Mouse (Mus musculus): Measurements from ENCODE around the gene Urm1.
"Not testable (repeated sequence)": the region's sequence is repeated elsewhere in the genome, so short reads cannot be mapped to it uniquely, and the experiment has no call there.

Urm1 gene

DNA sequence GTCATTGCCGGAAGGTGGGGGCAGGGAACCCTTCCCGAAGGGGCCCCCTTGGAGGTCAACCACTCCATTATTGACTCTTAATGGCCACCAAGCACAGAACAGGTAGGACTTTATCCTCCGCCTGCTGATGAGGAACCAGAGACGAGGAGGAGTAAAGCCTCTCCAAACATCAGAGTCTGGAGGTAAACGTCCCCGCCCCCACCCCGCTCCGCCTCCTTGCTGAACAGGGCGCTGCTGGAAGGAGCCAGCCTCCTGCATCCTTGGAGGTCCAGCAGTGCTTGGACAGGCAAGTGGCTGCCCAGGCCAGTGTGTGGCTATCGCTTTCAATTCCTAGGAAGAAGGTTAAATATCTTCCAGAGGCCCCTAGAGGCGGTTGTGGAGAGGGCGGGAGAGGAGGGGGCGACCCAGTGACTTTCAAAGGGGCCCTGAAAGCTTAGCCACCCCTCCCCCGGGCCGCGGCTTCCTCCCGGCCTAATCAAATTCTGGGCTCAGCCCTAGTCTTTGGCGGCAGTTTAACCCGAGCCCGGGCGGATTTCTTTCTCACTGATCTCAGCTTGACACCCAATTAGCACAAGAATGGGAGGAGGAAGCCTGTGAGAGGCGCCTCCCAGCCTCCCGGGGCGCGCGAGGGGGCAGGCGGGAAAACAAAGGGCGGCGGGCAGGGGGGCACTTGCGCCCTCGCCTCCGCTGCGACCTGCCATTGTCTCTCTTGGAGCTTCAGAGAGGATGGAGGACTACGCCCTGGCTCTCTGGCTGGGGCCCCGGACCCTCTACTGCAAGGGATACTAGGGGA is at the start of gene Urm1:
Gene Urm1, plus strand, starts transcription at position 51 of the 793 bp plus-strand sequence.
- DNase-seq (ENCODE audit: low read depth, low spot score), result no peak

DNA sequence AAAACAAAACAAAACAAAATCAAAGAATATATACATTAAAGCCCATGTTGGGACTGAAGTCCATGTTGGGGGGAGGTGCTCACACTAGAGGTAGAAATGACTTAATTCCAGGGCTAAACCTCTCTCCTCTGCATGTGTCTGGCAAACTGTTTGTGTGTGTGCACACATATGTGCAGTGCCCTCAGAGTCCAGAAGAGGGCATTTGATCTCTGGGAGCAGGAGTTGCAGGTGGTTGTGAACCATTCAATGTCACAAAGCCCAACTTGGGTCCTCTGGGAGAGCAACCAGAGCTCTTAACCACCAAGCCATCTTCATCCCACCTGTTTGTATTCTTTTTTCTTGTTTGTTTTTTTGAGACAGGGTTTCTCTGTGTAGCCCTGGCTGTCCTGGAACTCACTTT is 49.7 kb upstream of the Urm1 start:
- no peak for DNase-seq (ENCODE audit: low read depth, low spot score)

DNA sequence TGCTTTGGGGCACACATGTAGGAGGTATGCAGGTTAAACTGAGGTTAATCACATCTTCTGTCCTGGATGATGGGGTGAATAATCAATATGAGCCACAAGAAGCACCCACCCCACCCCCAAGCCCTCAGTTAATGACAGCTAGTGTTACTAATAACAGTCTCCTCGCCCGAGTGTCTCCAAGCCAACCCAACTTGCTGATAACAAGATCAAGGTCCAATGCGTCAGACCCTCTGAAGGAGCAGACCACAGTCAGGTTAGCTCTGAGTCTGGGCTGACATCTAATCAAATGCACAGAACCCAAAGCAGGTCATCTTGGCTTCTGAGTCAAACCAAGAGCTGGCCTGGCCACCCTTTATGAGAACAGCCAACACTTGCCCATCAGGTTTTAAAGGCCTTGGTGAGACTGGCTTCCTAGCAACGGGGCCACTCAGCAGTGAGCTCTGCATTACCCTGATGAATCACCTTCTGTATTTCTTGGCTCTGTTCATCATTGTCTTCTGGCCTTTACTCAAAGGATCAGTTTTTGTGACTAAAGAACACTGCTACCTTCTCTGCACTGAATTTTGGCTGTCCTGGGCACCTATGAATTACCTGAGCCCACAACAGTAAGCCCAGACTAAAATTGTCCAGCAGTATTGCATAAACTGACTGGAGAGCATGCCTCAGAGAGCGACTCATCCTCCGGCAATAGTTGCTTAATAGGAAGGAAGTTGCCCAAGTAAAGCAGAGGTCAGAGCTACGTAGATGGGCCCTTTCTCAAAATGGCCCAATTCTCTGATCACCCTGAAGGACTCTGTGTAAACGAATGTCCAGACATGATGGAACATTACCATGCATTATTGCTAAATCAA is 48.0 kb upstream of the Urm1 start:
- DNase-seq (ENCODE audit: low read depth, low spot score), result no peak

DNA sequence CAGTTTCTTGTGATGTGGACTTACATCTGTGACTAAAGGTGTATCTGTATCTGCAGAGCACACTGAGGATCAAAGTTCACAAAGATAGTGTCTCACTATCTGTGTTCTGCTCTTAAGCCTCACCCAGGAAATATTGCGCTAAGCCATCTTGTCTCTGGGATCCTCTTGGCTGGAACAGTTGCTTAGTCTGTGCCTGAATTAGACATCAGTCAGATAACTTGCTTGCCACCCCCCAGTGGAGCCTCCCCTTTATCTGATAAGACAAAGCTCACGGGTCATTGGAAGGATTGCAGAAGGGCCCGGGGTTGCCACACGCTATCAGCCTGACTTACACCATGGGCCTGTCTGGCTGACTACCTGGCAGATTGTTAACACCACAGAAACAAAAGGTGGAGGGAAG is 46.6 kb upstream of the Urm1 start:
- no peak for DNase-seq (ENCODE audit: low read depth, low spot score)

DNA sequence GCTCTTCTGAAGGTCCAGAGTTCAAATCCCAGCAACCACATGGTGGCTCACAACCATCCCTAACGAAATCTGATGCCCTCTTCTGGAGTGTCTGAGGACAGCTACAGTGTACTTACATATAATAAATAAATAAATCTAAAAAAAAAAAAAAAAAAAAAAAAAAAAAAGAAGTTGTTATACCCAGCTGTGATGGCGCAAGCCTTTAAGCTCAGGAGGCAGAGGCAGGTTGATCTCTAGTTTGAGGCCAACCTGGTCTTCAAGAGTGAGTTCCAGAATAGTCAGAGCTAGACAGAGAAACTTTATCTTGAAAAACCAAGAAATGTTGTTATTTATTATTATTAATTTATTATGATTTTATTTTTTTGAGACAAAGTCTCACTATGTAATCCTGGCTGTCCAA is 38.6 kb upstream of the Urm1 start:
- not testable (repeated sequence) for DNase-seq (ENCODE audit: low read depth, low spot score)

DNA sequence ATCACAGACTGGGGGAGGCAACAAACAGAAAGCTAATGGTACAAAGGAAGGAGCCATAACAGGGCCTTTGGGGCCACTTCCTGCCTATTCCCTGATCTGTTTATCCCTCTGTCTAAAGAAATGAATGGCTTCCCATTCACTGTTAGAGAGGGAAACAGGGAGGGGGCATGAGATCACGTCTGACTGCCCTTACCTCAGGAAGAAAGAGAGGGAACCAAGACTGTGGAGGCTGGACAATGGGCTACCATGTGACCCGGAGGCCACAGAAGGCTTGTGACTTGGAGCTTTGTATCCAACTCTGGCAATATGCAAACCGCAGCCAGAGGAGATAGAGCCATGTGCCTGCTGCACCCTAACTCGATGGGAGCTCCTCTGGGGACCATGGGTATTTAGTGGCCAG is 35.6 kb upstream of the Urm1 start:
- no peak for DNase-seq (ENCODE audit: low read depth, low spot score)

DNA sequence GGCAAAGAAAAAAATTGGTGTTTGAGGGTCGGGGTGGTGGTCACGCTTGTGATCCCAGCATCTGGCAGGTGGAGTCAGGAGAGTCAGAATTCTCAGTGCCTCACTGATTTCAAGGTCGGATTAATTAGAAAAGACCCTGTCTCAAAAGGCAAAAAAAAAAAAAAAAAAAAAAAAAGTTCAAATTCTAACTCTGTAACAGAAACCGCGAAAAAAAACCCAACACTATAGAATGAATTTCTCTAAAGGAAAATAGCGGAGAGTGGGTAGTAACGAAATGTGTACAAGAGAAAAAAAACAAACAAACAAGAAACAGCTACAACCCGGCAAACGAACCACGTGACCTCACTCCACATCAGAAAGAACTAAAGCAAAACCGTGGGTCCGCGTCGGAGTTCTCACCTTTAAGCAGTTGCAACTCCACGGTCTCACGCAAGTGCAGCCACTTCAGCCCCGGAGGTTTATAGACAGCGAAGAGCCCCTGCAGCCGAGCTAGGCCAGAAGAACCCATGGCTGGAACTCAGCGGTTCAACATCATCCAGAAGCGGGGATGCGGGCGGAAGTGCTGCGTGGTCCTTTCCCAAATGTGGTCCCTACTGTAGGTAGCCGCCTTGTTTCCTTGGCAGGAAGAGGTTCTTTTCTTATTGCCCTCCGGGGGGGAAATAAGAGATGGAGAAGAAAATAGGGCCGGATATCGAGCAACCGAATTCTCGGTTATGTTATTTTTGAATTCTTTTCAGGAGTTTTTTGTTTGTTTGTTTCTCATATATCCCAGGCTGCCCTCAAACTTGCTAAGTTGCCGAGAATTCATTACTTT is 32.6 kb upstream of the Urm1 start, which contains the start of gene Coq4:
Gene Coq4, plus strand, starts transcription at position 390 of the 814 bp plus-strand sequence.
- peak; percentile 92 for DNase-seq (ENCODE audit: low read depth, low spot score)

DNA sequence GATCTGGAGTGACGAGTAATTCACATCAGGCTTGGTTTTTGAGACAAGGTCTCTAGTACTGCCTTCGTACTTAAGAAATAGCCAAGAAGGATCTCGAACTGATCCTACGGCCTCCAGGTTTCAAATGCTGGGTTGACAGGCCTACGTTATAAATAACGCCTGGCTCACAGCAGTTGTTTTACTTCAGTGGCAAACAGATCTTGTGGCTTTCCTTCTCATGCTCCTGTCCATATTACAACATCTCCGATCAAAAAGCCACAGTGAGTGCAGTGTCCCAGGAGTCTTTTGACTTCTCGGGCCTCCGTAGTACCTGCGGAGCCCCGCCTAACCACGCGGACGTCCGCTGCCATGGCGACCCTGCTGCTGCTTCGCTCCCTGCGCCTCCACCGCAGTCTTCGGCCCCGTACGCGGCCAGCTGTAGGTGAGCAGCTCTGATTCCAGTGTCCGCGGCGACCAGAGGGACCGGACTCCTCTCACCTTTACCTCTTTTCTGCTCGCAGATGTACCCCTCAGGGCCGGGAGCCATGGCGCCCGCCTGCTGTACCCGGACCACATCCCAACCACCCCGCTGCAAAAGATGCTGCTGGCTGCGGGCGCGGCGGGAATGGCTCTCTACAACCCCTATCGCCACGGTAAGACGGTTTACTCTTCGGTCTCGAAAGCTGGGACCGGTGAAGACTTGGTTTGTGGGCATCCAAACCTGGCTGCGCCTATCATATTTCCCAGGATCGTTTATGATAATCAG is 31.8 kb upstream of the Urm1 start, which contains the start of gene Trub2:
Gene Trub2, minus strand, starts transcription at position 566 of the 745 bp plus-strand sequence.
- peak; percentile 61 for DNase-seq (ENCODE audit: low read depth, low spot score)

DNA sequence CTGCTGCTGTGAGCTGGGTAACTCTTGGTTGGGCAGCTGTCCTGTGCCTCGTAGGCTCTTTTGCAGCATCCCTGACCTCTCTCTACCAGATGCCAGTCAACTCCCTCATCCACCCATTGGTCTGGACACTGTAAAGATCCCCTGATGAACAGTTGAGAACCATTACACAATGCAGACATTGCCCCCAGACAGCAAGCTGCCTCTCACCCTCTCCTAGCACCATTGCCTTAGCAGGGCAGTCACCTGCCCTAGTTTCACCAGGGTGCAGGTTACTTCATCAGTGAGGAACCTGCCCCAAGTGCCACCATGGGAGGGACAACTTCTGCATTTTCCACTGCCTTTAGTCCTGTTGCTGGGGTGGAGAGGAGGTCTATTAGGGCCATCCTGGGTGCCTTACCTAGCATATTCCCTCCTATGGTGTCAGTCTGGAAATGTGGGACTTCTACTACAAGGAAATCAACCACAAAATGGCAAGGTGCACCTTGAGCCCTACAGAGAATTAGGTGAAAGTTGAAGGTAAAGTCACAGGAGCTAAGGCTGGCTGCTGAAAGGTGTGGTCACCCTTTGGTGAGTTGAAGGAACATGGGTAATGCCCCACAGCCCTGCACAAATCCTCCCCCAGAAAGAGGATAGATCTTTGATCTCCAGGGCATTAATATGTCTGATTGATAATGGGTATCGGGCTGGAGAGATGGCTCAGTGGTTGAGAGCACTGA is 26.9 kb upstream of the Urm1 start:
- DNase-seq (ENCODE audit: low read depth, low spot score), result no peak

DNA sequence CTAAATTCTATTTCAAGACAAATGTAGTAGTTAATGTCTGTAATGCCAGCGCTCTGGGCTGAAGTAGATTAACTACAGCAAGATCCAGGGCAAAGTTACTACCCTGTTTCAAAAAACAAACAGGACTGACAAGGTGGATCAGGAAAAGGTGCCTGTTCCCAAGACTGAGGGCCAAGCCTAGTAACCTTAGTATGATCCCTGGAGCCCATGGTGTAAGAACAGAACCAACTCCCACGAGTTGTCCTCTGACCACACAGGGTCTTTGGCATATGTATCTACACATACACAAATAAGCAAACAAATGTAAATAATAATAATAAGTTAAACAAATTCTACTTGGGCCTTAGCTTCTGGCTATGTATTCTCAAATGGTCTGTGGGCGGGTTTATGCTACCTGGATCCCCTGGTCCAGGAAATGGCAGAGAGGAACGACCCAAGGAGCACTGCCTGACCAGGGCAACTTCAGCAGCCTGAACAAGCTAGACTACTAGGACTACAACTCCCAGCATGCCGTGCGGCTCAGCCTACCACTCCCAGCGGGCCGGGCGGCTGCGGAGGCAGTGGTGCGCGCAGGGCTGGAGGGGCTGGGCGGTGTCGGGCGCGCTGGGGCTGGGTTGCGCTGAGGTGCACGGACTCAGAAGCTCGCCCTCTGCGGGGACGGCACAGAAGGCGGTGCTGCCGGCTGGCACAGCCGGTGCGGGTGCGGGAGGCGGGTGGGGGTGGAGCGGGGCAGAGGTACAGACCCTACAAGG is 17.6 kb upstream of the Urm1 start, which contains the start of gene Slc27a4:
Gene Slc27a4, plus strand, starts transcription at position 560 of the 752 bp plus-strand sequence.
- peak; percentile 72 for DNase-seq (ENCODE audit: low read depth, low spot score)

DNA sequence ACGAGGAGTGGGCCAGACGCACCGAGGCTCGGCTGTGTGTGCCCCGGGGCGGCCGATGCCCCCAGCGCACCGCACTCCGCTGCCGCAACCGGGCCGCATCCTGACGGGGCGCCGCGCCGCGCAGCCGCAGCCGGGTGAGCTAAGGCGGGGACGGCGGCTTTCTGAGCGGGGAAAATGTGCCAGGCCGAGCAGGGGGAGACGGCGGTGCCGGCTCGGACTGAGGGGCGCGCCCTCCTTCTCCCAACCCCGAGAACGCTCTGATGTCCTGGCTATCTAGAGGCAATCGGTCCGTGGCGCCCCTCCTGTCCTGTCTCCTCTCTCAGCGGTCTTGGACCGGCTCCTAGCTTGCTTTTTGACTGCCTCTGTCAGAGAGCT is 17.1 kb upstream of the Urm1 start:
- no peak for DNase-seq (ENCODE audit: low read depth, low spot score)

DNA sequence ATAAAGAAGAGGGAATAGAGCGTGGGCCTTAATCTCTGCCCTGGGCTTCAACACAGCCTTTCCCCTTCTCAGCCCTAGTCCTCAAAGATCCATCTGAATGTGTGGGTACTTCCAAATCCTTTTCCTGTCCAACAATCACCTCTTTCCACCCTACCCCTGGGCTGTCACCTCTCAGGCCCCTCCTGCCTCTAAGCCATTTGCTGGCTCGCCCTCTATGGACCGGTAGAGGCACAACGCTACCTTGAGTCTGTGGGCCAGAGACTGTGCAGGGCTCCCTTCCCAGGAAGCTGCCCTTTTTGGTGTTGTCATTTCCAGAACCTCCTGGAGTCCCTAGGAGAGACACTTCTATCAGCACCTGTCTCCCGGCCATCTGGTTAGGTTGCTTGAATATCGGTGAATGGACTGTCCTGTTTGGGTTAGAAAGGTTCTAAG is 16.5 kb upstream of the Urm1 start:
- no peak for DNase-seq (ENCODE audit: low read depth, low spot score)

DNA sequence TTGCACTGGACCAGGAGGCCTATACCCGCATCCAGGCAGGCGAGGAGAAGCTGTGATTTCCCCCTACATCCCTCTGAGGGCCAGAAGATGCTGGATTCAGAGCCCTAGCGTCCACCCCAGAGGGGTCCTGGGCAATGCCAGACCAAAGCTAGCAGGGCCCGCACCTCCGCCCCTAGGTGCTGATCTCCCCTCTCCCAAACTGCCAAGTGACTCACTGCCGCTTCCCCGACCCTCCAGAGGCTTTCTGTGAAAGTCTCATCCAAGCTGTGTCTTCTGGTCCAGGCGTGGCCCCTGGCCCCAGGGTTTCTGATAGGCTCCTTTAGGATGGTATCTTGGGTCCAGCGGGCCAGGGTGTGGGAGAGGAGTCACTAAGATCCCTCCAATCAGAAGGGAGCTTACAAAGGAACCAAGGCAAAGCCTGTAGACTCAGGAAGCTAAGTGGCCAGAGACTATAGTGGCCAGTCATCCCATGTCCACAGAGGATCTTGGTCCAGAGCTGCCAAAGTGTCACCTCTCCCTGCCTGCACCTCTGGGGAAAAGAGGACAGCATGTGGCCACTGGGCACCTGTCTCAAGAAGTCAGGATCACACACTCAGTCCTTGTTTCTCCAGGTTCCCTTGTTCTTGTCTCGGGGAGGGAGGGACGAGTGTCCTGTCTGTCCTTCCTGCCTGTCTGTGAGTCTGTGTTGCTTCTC is 4.0 kb upstream of the Urm1 start:
- DNase-seq (ENCODE audit: low read depth, low spot score), result no peak

DNA sequence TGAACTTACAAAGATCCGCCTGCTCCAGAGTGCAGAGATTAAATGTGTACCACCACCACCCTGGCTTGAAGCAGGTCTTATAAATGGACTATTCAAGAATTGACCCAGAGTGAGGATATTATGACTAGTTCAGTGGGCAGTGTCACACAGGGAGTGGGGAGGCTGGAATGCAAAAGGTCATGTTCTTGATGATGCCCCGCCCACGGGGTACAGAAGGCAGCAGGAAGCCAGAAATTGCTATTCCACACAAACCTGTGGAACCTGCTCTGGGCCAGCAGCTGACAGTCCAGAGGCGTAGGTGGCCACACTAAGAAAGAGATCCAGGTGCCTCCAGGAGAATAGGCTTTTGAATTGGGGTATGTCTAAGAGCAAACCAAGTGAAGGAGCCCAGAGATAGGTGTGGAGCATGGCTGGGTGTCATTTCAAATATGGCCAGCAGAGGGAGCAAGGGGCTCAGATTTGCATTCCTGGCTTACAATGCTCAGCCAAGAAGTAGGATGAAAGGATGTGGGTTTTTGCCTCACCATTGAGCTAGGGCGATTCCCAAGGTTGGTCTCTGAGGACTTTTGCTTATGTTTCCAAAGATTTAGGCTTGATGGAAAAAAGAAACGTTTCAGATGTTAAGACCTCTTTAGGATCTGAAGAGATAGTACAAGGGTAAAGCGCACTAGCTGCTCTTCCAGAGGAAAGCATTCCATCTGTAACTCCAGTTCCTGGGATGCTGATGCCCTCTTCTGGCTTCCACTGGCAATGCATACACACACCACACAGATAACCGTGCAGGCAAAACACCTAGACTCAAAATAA is 2.2 kb upstream of the Urm1 start:
- peak; percentile 64 for DNase-seq (ENCODE audit: low read depth, low spot score)

DNA sequence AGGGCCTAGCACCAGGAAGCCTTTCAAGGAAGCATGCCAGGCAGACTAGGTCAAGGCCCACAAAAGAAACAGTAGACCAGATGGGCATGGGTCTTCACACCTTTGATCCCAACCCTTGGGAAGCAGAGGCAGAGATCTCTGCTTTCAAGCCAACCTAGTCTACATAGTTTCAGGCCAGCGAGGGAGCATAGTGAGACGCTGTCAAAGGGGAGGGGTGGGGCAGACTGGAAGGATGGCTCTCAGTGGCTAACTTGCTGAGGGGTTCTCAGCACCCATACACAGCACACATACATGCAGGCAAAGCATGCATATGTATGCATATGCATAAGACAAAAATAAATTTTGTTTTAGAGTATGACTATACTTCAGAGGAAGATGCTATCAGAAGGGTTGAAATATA is 512 bp upstream of the Urm1 start:
- no peak for DNase-seq (ENCODE audit: low read depth, low spot score)

DNA sequence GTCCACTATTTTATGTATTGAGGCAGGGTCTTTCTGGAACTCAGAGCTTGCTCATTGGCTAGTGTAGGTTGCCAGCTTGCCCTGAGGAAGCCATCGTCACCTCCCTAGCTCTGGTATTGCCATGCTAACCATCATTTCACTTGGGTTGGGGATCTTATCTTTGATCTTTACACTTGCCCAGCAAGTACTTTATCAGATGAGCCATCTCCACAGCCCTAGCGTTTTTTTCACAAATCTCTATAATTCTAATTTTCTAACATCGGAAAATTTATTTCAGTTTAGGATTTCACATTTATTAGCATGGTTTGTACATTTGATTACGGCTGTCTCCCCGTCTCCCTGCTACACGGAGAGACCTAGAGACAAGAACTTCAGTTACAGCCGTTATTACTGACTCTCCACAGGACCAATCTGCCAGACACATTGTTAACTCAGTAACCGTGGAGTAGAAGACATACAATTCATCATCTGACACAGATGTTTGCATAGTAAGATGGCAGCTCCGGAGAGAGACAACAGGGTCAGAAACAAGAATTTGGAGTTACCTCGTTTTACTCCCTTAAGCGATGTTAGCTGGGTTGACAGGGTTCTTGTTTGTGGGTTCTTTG is 6.5 kb downstream of the Urm1 start:
- DNase-seq (ENCODE audit: low read depth, low spot score), result no peak

DNA sequence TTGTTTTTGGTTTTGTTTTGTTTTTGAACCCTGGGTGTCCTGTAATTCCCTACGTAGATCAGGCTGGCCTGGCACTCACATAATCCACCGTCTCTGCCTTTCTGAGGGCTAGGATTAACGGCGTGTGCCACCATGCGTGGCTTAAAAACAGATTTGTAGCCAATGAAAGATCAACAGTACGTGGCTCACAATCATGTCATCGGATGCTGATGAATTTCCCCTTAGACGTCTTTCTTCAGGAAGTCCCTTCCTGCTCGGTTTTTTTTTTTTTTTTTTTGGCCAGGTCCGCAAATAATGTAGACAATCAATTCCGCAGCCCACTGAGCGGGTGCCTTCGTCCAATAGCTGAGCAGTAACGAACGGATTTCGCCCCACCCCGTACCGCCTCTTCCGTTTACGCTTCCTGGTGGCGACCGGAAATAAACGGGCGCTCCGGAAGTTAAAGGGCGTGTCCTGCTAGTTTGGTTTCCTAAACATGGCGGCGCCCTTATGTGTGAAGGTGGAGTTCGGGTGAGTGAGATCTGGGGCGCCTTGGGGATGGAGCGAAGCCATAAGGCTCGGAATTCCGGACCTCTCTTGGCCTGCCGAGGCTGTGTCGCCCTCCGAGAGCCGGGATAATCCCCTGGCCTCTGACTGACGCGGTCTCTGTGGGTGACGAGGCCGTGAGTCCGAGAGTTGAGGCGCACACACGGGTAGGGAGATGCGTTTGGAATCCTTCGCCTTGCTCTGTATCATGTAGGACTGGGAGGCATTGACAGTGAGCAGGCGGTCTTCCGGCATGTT is 7.2 kb downstream of the Urm1 start:
- peak; percentile 94 for DNase-seq (ENCODE audit: low read depth, low spot score)

Data from retina, adult 2 months (tissue).